Mouse (Mus musculus): Measurements from ENCODE around the gene Ttll4.

DNA sequence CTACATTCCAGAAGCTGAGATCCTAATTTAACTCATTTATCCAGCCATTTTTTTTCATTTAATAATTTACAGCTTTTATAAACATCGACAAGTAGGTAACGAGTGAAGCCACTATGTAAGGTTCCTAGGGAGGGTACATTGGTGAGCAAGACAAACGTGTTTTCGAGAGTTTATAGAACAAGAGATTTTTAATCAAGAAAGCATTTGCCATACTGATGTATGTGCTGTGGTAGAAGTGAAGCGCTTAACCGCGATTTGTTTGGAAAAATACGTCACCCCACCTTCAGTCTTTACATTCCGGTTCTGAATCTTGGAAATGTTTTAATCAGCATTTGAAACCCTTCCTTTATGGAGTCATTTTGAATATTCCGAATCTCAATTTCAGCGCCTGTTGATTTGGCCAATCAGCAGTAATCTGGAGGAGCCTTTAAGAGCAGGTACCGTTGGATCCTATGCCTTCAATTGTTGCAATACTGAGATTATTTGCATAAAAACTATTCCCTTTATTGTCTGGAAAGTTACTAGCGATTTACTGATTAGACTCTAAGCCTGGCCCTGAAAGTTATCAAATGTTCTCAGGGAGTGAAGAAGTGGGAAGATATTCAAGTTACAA, 814 bp downstream of the Ttll4 start:
- TF ChIP-seq GATA1 (IDR thresholded peaks at IDR 0.05; ENCODE audit: low read length) (no peak), TAL1 (IDR thresholded peaks at IDR 0.05; ENCODE audit: low read length) (no peak)
